Mouse (Mus musculus) lung, postnatal 0 days (tissue): ENCODE measurements around the gene Zscan20. TPM values are rescaled to one million over a fixed set of nuclear protein-coding genes. Genes with fewer than 3 reads are reported as not detected.
"Not testable (repeated sequence)": the region's sequence is repeated elsewhere in the genome, so short reads cannot be mapped to it uniquely, and the experiment has no call there.

Source experiments
- ATAC-seq: fragments of 200-750 bp; cut with Nextera tagmentation; 2 replicates; pipeline ENCODE4 v1.8.0; 2017; ENCODE audit warnings: moderate library complexity
- DNase-seq: peaks from one replicate; pipeline ENCODE4 v3.0.0-alpha.2; 2016; ENCODE audit warnings: low spot score
- H3K27ac ChIP-seq: fragments of 300-500 bp; sonication (generic); 2 replicates; pipeline ENCODE4 v1.5.1; 2014; ENCODE audit warnings: antibody characterized with exemption, mild to moderate bottlenecking, low read length, mixed read lengths
- H3K27me3 ChIP-seq: fragments of 300-500 bp; sonication (generic); replicated peaks from 2 replicates; pipeline ENCODE4 v1.6.1; 2014; ENCODE audit warnings: low read length, mixed read lengths; ENCODE audit not compliant: insufficient read depth
- H3K36me3 ChIP-seq: fragments of 300-500 bp; sonication (generic); 2 replicates; pipeline ENCODE4 v1.6.1; 2014; ENCODE audit warnings: low read length, mixed read lengths; ENCODE audit not compliant: insufficient read depth
- H3K4me1 ChIP-seq: fragments of 300-500 bp; sonication (generic); 2 replicates; pipeline ENCODE4 v1.6.1; 2014; ENCODE audit warnings: antibody characterized with exemption, low read depth, low read length, mixed read lengths; ENCODE audit not compliant: insufficient read depth
- H3K4me2 ChIP-seq: fragments of 300-500 bp; sonication (generic); replicated peaks from 2 replicates; pipeline ENCODE4 v1.6.1; 2014; ENCODE audit warnings: low read depth, mild to moderate bottlenecking, low read length, moderate library complexity, mixed read lengths
- H3K4me3 ChIP-seq: fragments of 300-500 bp; sonication (generic); 2 replicates; pipeline ENCODE4 v1.5.1; 2014; ENCODE audit warnings: low read depth, low read length
- H3K9ac ChIP-seq: fragments of 300-500 bp; sonication (generic); replicated peaks from 2 replicates; pipeline ENCODE4 v1.6.1; 2014; ENCODE audit warnings: low read depth, mild to moderate bottlenecking
- H3K9me3 ChIP-seq: fragments of 300-500 bp; sonication (generic); 2 replicates; pipeline ENCODE4 v1.6.1; 2016; ENCODE audit warnings: low read length, mixed read lengths
- CTCF ChIP-seq: IDR thresholded peaks from 2 replicates; pipeline ENCODE4 v1.5.1; 2016; ENCODE audit warnings: antibody characterized with exemption, mild to moderate bottlenecking
- EP300 ChIP-seq: IDR thresholded peaks from 2 replicates; pipeline ENCODE4 v1.6.1; 2016; ENCODE audit warnings: antibody characterized with exemption, mild to moderate bottlenecking, control low read depth
- WGBS: fragments of 180-500 bp; shearing (Covaris S2); extraction: QIAGEN DNeasy Blood & Tissue Kit; methylation state at CpG from one replicate; pipeline ENCODE4 v1.1.7; 2014; 5-methylcytosine and 5-hydroxymethylcytosine counted together
- polyA plus RNA-seq: library from polyadenylated mRNA; unstranded; fragments of >200 nt; fragmentation: Nextera tagmentation; extraction: Ambion mirVana; gene quantifications from 2 replicates; pipeline ENCODE4 v1.2.1, GENCODE M21; 2015

Zscan20 gene
- polyA plus RNA-seq, 1 experiment from 2014 or later = 1.1 TPM

GRCm38 (mm10) chr4:128617363-128618120, 7.6 kb upstream of the Zscan20 start:
- Histone ChIP-seq H3K27me3 (no peaks in the 10 kb centered on the region), H3K4me3 (no peak overlapping the region), H3K36me3 (no peaks in the 10 kb centered on the region), H3K27ac (no peak overlapping the region), H3K4me1 (no peaks in the 10 kb centered on the region; the same call in 1 of the 2 replicates), H3K9me3 (no peaks in the 10 kb centered on the region), H3K9ac (no peak overlapping the region), H3K4me2 (peak overlapping the region; percentile 0; the same call in 1 of the 2 replicates)
- 51% methylated on average over 17 of the region's 17 CpGs for WGBS
- DNase-seq = peak; percentile 47
- ATAC-seq = 0 out of 2 replicates have a peak, but pooled peaks have one; percentile 38
- no peak for TF ChIP-seq EP300
- no peak for TF ChIP-seq CTCF

- 90% methylated on average over 14 of the region's 14 CpGs for WGBS
- H3K27me3 ChIP-seq = no peaks in the 10 kb centered on the region
- H3K4me3 ChIP-seq = no peak overlapping the region
- DNase-seq (no peak), ATAC-seq (no peak)
- H3K4me1 ChIP-seq = no peaks in the 10 kb centered on the region; the same call in 1 of the 2 replicates
- H3K27ac ChIP-seq = no peak overlapping the region
- no peak overlapping the region for H3K9ac ChIP-seq
- no peaks in the 10 kb centered on the region for H3K9me3 ChIP-seq
- TF ChIP-seq CTCF = no peak
- TF ChIP-seq EP300 = no peak
- no peaks in the 10 kb centered on the region for H3K36me3 ChIP-seq
- H3K4me2 ChIP-seq = no peak overlapping the region
These were observed 5.9 kb upstream of the Zscan20 start for GRCm38 (mm10) chr4:128615761-128616160.

- 18% methylated on average over 8 of the region's 8 CpGs for WGBS
- no peak overlapping the region for H3K9ac ChIP-seq
- DNase-seq (peak; percentile 83), ATAC-seq (no peak)
- H3K4me1 ChIP-seq = no peaks in the 10 kb centered on the region; the same call in 1 of the 2 replicates
- H3K9me3 ChIP-seq = no peaks in the 10 kb centered on the region
- H3K4me2 ChIP-seq = no peak overlapping the region
- TF ChIP-seq CTCF (peak; percentile 84), EP300 (no peak)
- H3K27ac ChIP-seq = no peak overlapping the region
- no peaks in the 10 kb centered on the region for H3K36me3 ChIP-seq
- no peaks in the 10 kb centered on the region for H3K27me3 ChIP-seq
- H3K4me3 ChIP-seq = no peak overlapping the region
These were observed 3.4 kb upstream of the Zscan20 start for GRCm38 (mm10) chr4:128613326-128613725.

GRCm38 (mm10) chr4:128611726-128612125, 1.8 kb upstream of the Zscan20 start:
- not testable (repeated sequence) for H3K27ac ChIP-seq, H3K4me2 ChIP-seq, H3K4me1 ChIP-seq, ATAC-seq, H3K36me3 ChIP-seq, H3K27me3 ChIP-seq, H3K9me3 ChIP-seq, H3K4me3 ChIP-seq, DNase-seq, H3K9ac ChIP-seq
- 77% methylated on average over 3 of the region's 3 CpGs for WGBS

GRCm38 (mm10) chr4:128610706-128611105, 808 bp upstream of the Zscan20 start:
- Histone ChIP-seq H3K9ac (no peak overlapping the region), H3K4me2 (peak overlapping the region; percentile 74), H3K27ac (peak overlapping the region; percentile 33; the same call in 1 of the 2 replicates), H3K9me3 (no peaks in the 10 kb centered on the region), H3K36me3 (no peaks in the 10 kb centered on the region), H3K4me1 (no peaks in the 10 kb centered on the region; the same call in 1 of the 2 replicates), H3K4me3 (no peak overlapping the region), H3K27me3 (no peaks in the 10 kb centered on the region)
- 24% methylated on average over 10 of the region's 10 CpGs for WGBS
- ATAC-seq (no peak), DNase-seq (peak; percentile 10)
- TF ChIP-seq EP300 = no peak
- no peak for TF ChIP-seq CTCF

- Histone ChIP-seq H3K27ac (no peak overlapping the region), H3K4me3 (peak overlapping the region; percentile 55), H3K27me3 (no peaks in the 10 kb centered on the region), H3K9me3 (no peaks in the 10 kb centered on the region), H3K4me1 (no peaks in the 10 kb centered on the region; the same call in 1 of the 2 replicates), H3K36me3 (no peaks in the 10 kb centered on the region), H3K9ac (0 out of 2 replicates have a peak overlapping the region, but pooled peaks have one; percentile 12), H3K4me2 (peak overlapping the region; percentile 74)
- peak; percentile 32 for DNase-seq
- TF ChIP-seq EP300 = no peak
- TF ChIP-seq CTCF = no peak
- 4% methylated on average over 27 of the region's 27 CpGs for WGBS
- ATAC-seq = peak; percentile 14; the same call in 1 of the 2 replicates
These were observed 498 bp downstream of the Zscan20 start for GRCm38 (mm10) chr4:128609276-128609924.
